Mouse (Mus musculus): Measurements from ENCODE around the gene St3gal2. TPM values are rescaled to one million over a fixed set of nuclear protein-coding genes. Genes with fewer than 3 reads are reported as not detected.
"Not testable (repeated sequence)": the region's sequence is repeated elsewhere in the genome, so short reads cannot be mapped to it uniquely, and the experiment has no call there.

Gene St3gal2
- polyA plus RNA-seq, 1 experiment from 2014 or later = 27.4 TPM

DNA sequence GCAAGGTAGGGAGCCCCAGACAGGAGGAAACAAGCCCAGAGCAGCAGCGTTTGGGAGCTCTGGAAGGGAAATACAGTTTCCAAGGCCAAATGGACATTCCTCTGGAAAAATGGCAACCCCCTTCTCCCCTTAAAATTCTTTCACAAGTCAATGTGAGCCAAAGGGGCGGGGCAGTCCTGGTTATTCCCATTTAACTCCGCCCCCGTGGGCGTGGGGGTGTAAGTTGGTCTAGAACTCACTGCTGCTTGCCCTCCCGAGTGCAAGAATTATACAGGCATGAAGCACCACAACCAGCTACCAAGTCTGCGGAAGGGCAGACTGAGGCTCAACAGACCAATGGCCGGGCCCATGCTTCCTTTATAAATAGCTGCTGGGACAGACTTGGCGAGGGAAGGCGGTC lies 24.9 kb upstream of the St3gal2 start:
- no peaks in the 10 kb centered on the region for H3K4me1 ChIP-seq
- ATAC-seq (replicated peaks; ENCODE audit: low FRiP score) = no peak
- peaks cover 36% of the 10 kb centered on the region for H3K36me3 ChIP-seq

DNA sequence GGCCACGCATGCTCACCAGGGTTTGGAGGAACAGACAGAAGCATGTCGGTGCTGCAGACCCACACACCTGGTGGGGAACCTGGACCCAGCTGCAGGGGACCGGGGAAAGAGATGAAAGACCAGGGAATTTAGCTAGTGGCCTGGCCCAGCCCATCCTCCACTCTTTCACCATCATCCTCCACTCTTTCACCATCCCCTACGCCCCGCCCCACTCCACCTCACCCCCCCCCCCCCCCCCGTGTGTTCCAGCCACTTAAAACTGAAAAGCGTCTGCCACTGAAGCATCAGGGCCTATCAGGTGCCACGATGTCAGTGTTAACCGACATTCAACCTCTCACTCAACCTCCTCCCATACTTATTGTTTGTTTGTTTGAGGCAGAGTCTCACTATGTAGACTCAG lies 24.5 kb upstream of the St3gal2 start:
- ATAC-seq (replicated peaks; ENCODE audit: low FRiP score) = no peak
- Histone ChIP-seq H3K9me3 (replicated peaks) (no peaks in the 10 kb centered on the region), H3K9ac (no peak overlapping the region), H3K27ac (no peak overlapping the region), H3K4me1 (no peaks in the 10 kb centered on the region), H3K4me3 (replicated peaks) (no peak overlapping the region), H3K36me3 (peaks cover 34% of the 10 kb centered on the region), H3K4me2 (no peak overlapping the region), H3K27me3 (no peaks in the 10 kb centered on the region)
- 83% methylated on average over 9 of the region's 9 CpGs for WGBS

More for the DNA sequence above, 24.9 kb upstream of the St3gal2 start:
- 78% methylated on average over 10 of the region's 10 CpGs for WGBS
- Histone ChIP-seq H3K4me3 (replicated peaks) (no peak overlapping the region), H3K9ac (no peak overlapping the region), H3K27me3 (no peaks in the 10 kb centered on the region), H3K27ac (no peak overlapping the region), H3K9me3 (replicated peaks) (no peaks in the 10 kb centered on the region), H3K4me2 (no peak overlapping the region)

DNA sequence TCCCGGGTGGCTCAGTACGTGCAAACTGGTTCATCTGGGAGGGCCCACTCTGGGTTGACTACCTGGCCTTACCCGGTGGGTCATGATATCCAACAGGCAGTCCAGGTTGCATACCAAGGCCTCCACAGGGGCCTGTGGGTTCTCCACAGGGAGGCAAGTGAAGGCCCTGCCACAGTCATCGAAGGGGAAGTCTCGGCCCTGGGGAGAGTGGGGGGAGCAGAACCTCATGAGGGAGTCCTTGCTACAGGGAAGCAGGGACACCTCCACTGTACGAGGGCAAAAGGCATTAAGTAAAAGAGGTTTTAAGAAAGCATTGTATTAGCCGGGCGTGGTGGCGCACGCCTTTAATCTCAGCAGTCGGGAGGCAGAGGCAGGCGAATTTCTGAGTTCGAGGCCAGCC lies 23.9 kb upstream of the St3gal2 start:
- WGBS = 94% methylated on average over 13 of the region's 13 CpGs
- no peak overlapping the region for H3K9ac ChIP-seq
- no peak overlapping the region for H3K4me3 ChIP-seq (replicated peaks)
- no peak overlapping the region for H3K27ac ChIP-seq
- no peak for ATAC-seq (replicated peaks; ENCODE audit: low FRiP score)
- no peaks in the 10 kb centered on the region for H3K4me1 ChIP-seq
- no peaks in the 10 kb centered on the region for H3K27me3 ChIP-seq
- no peaks in the 10 kb centered on the region for H3K9me3 ChIP-seq (replicated peaks)
- no peak overlapping the region for H3K4me2 ChIP-seq
- H3K36me3 ChIP-seq = peaks cover 34% of the 10 kb centered on the region

GRCm38 (mm10) chr8:110897495-110897894 lies 22.2 kb upstream of the St3gal2 start:
- H3K9me3 ChIP-seq (replicated peaks) = no peaks in the 10 kb centered on the region
- no peaks in the 10 kb centered on the region for H3K27me3 ChIP-seq
- WGBS = 92% methylated on average over 6 of the region's 6 CpGs
- no peak overlapping the region for H3K9ac ChIP-seq
- no peak overlapping the region for H3K4me2 ChIP-seq
- H3K36me3 ChIP-seq = peaks cover 30% of the 10 kb centered on the region
- ATAC-seq (replicated peaks; ENCODE audit: low FRiP score) = no peak
- H3K27ac ChIP-seq = no peak overlapping the region
- peaks cover 10% of the 10 kb centered on the region; the same call in 1 of the 2 replicates for H3K4me1 ChIP-seq
- no peak overlapping the region for H3K4me3 ChIP-seq (replicated peaks)

DNA sequence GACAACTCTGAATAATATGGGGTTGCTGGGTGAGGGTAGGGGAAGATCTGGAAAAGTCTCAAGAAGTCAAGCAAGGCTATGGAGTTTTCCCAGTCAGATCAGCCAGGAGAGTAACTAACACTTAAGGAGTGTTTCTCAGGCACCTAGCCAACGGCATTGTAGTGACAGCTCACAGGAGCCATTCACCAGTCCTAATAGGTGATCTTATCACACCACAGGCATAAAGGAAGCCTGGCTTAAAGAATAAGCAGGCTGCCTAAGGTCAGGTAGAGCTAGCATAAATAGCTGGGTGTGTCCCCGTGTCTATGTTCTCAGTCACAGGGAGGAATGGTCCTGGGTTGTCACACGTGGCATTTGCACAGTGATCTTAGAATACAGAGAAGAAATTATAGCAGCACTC lies 18.7 kb upstream of the St3gal2 start:
- no peaks in the 10 kb centered on the region for H3K9me3 ChIP-seq (replicated peaks)
- no peak overlapping the region for H3K4me2 ChIP-seq
- H3K9ac ChIP-seq = no peak overlapping the region
- H3K36me3 ChIP-seq = peaks cover 19% of the 10 kb centered on the region
- 69% methylated on average over 3 of the region's 3 CpGs for WGBS
- H3K4me1 ChIP-seq = peaks cover 12% of the 10 kb centered on the region; the same call in 1 of the 2 replicates
- ATAC-seq (replicated peaks; ENCODE audit: low FRiP score) = no peak
- no peaks in the 10 kb centered on the region for H3K27me3 ChIP-seq
- H3K27ac ChIP-seq = no peak overlapping the region
- H3K4me3 ChIP-seq (replicated peaks) = no peak overlapping the region

DNA sequence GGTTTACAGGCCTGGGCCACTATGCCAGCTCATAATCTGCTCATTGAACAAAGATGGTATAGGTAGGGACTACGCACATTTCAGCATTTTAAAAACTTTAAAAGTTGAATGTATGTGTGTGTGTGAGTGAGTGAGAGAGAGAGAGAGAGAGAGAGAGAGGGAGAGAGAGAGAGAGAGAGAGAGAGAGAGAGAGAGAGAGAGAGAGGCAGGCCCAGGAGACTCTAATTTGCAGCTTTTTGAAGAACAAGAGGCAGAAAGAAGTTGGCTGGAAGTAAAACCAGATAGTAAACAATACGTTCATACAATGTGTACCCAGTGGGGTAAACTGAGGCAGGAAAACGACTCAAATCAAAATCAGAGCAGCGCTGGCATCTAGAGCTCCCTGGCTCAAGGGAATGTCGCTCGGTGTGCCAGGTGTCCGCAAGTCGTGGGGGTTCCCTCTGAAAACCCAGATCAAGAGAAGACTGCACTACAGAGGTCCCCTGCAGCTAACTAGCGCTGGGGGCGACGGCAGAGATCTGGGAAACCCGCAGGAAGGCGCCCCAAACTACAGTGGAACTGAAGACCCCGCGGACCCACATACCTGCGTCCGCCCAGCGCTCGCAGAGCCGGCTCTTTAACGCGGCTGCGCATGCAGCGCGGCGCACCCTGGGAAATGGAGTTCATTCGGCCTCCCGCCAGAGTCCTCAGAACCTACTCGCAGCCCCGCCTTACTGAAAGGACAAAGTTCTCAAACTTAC lies 17.7 kb upstream of the St3gal2 start, which contains the start of gene Fuk:
Fuk (minus strand) TSS at position 650 of the 740 bp plus-strand sequence.
- WGBS = 4% methylated on average over 30 of the region's 30 CpGs
- Histone ChIP-seq H3K4me3 (replicated peaks) (peak within 1 kb of the TSS; percentile 65), H3K36me3 (peaks cover 19% of the 10 kb centered on the region), H3K27me3 (no peaks in the 10 kb centered on the region), H3K9me3 (replicated peaks) (no peaks in the 10 kb centered on the region), H3K9ac (peak within 1 kb of the TSS; percentile 61), H3K27ac (no peak within 1 kb of the TSS), H3K4me2 (peak within 1 kb of the TSS; percentile 66), H3K4me1 (peaks cover 12% of the 10 kb centered on the region; the same call in 1 of the 2 replicates)
- peak; percentile 96 for ATAC-seq (replicated peaks; ENCODE audit: low FRiP score)

- Histone ChIP-seq H3K4me3 (replicated peaks) (peak overlapping the region; percentile 65), H3K9ac (peak overlapping the region; percentile 61; the same call in 1 of the 2 replicates), H3K27me3 (no peaks in the 10 kb centered on the region), H3K9me3 (replicated peaks) (no peaks in the 10 kb centered on the region), H3K36me3 (peaks cover 19% of the 10 kb centered on the region), H3K4me2 (peak overlapping the region; percentile 66), H3K27ac (no peak overlapping the region), H3K4me1 (peaks cover 12% of the 10 kb centered on the region; the same call in 1 of the 2 replicates)
- 63% methylated on average over 2 of the region's 2 CpGs for WGBS
- peak; percentile 30; the same call in 1 of the 2 replicates for ATAC-seq (replicated peaks; ENCODE audit: low FRiP score)
Observed at GRCm38 (mm10) chr8:110902579-110902965, 17.1 kb upstream of the St3gal2 start.

DNA sequence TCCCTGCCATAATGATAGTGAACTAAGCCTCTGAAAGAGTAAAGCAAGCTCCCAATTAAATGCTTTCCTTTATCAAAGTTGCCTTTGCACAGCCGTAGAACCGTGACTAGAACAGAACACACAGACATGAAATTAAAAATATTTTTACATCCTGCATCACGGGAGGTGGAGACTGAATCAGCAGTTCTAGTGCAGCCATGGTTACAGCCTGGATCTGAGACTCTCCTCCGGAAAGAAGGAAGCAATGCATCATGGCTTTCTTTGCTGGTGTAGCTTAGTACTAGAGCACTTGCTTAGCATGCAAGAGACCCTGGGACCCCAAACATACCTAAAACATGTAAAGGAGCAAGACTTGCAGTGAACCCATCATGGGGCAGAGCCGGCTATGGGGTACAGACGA lies 14.3 kb upstream of the St3gal2 start:
- Histone ChIP-seq H3K9ac (no peak overlapping the region), H3K4me2 (no peak overlapping the region), H3K9me3 (replicated peaks) (no peaks in the 10 kb centered on the region), H3K27ac (no peak overlapping the region), H3K4me1 (peaks cover 12% of the 10 kb centered on the region; the same call in 1 of the 2 replicates), H3K36me3 (no peaks in the 10 kb centered on the region), H3K4me3 (replicated peaks) (no peak overlapping the region), H3K27me3 (no peaks in the 10 kb centered on the region)
- no peak for ATAC-seq (replicated peaks; ENCODE audit: low FRiP score)
- WGBS = 91% methylated on average over 6 of the region's 6 CpGs

GRCm38 (mm10) chr8:110906682-110907081 lies 13.0 kb upstream of the St3gal2 start:
- H3K9ac ChIP-seq = no peak overlapping the region
- ATAC-seq (replicated peaks; ENCODE audit: low FRiP score) = no peak
- H3K4me3 ChIP-seq (replicated peaks) = no peak overlapping the region

GRCm38 (mm10) chr8:110909850-110910249 lies 9.9 kb upstream of the St3gal2 start:
- not testable (repeated sequence) for H3K4me2 ChIP-seq; H3K4me3 ChIP-seq (replicated peaks); H3K27ac ChIP-seq; H3K9me3 ChIP-seq (replicated peaks); H3K27me3 ChIP-seq; H3K9ac ChIP-seq; H3K36me3 ChIP-seq; ATAC-seq (replicated peaks; ENCODE audit: low FRiP score); H3K4me1 ChIP-seq

More at GRCm38 (mm10) chr8:110906682-110907081, 13.0 kb upstream of the St3gal2 start:
- H3K36me3 ChIP-seq = no peaks in the 10 kb centered on the region
- H3K27ac ChIP-seq = no peak overlapping the region
- 89% methylated on average over 1 of the region's 1 CpGs for WGBS
- no peak overlapping the region for H3K4me2 ChIP-seq
- H3K9me3 ChIP-seq (replicated peaks) = no peaks in the 10 kb centered on the region
- no peaks in the 10 kb centered on the region for H3K27me3 ChIP-seq
- peaks cover 5% of the 10 kb centered on the region; the same call in 1 of the 2 replicates for H3K4me1 ChIP-seq

DNA sequence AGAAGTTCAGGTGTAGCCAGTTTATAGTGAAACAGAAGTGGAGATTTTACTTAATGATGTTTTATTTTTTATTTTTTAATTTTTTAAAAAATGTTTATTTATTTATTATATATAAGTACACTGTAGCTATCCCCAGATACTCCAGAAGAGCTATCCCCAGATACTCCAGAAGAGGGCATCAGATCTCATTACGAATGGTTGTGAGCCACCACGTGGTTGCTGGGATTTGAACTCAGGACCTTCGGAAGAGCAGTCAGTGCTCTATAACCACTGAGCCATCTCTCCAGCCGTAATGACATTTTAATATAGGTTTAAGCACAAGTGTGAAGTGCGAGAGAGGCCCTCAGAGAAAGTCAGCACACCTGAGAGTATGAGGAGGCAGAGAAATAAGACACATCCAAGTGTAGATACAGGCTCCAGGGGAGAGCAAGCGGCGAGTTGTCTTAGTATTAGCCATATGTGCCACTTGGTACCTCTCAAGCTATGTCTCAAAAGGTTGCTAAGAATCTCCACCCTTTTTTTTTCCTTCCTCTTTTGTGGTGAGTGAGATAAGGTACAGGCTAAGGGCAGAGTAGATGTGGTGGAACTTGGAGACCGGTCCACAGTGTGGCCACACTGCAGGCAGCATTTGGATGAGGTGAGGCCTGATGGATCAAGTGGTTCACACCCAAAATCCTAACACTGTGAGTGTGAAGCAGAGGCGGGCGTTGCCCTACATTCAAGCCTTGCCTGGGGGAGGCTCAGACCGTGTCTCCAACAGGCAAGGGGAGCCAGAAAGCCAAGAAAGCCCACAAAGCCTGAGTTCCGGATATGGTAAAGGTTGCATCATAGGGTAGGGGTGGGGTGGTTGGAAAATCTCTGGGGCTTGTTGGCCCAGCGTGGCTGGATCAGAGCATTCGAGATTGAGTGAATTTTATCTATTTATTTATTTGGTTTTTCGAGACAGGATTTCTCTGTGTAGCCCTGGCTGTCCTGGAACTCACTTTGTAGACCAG lies 7.8 kb upstream of the St3gal2 start:
- Histone ChIP-seq H3K4me2 (no peak overlapping the region), H3K27me3 (no peaks in the 10 kb centered on the region), H3K4me3 (replicated peaks) (no peak overlapping the region), H3K9me3 (replicated peaks) (no peaks in the 10 kb centered on the region), H3K36me3 (no peaks in the 10 kb centered on the region), H3K27ac (no peak overlapping the region), H3K4me1 (no peaks in the 10 kb centered on the region), H3K9ac (no peak overlapping the region)
- no peak for ATAC-seq (replicated peaks; ENCODE audit: low FRiP score)
- 85% methylated on average over 15 of the region's 15 CpGs for WGBS

- H3K9ac ChIP-seq = no peak overlapping the region
- no peak overlapping the region for H3K4me3 ChIP-seq (replicated peaks)
- no peak overlapping the region for H3K4me2 ChIP-seq
- peaks cover 45% of the 10 kb centered on the region for H3K4me1 ChIP-seq
- no peaks in the 10 kb centered on the region for H3K27me3 ChIP-seq
- H3K36me3 ChIP-seq = 0 out of 2 replicates have a peak, but pooled peaks cover 5% of the 10 kb centered on the region
- ATAC-seq (replicated peaks; ENCODE audit: low FRiP score) = 0 out of 2 replicates have a peak, but pooled peaks have one; percentile 8
- WGBS = 17% methylated on average over 2 of the region's 2 CpGs
- H3K27ac ChIP-seq = peak overlapping the region; percentile 59
- no peaks in the 10 kb centered on the region for H3K9me3 ChIP-seq (replicated peaks)
Observed at GRCm38 (mm10) chr8:110917415-110917814, 2.3 kb upstream of the St3gal2 start.
